Mouse (Mus musculus): ENCODE data around the gene Cdk1. TPM values are rescaled to one million over a fixed set of nuclear protein-coding genes. Genes with fewer than 3 reads are reported as not detected.
A peak's percentile ranks its signal among the peaks of the same experiment; 100 is the strongest.

The Cdk1 gene
- total and polyA plus RNA-seq, 3 experiments = 0.52 to 1.1 (median 1.1) TPM

DNA sequence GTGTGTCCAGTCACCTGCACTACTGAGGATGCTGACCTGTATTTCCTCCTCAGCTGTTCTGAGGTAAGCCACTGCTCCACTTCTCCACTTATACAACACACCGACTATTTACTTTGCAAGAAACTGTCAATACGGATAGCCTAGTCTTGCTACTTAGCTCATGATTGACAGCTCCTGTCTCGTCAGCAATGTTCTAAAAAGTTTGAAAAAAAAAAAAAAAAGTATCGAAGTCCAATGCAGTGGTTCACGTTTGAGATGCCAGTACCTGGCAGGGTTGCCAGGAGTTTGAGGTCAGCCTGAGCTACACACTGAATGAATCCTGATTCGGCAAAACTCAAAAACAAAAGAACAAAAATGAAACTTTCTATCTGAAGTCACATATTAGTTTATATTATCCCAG, 21.5 kb downstream of the Cdk1 start:
- 90% methylated on average over 6 of the region's 6 CpGs for WGBS
- no peaks in the 10 kb centered on the region for H3K27me3 ChIP-seq (ENCODE audit: control insufficient read depth, insufficient read depth, low read length)
- H3K27ac ChIP-seq = no peak overlapping the region
- no peaks in the 10 kb centered on the region for H3K4me1 ChIP-seq (ENCODE audit: control insufficient read depth, insufficient read depth, low read length)
- intact Hi-C loops (cut with DNase I) = no loop called here
- DNase-seq = no peak
- H3K9ac ChIP-seq (ENCODE audit: low read depth, low read length) = no peak overlapping the region
- H3K4me3 ChIP-seq = no peak overlapping the region
- H3K36me3 ChIP-seq (ENCODE audit: control insufficient read depth, insufficient read depth, low read length) = no peaks in the 10 kb centered on the region
- H3K79me2 ChIP-seq (replicated peaks; ENCODE audit: control insufficient read depth, insufficient read depth, low read length) = no peaks in the 10 kb centered on the region
- TF ChIP-seq CTCF (IDR thresholded peaks at IDR 0.05) = no peak
- TF ChIP-seq POLR2A (IDR thresholded peaks at IDR 0.05; ENCODE audit: insufficient read depth, low read depth, low read length) = no peak
- no peak for TF ChIP-seq EP300 (IDR thresholded peaks at IDR 0.05; ENCODE audit: insufficient read depth, low read depth, low read length)

DNA sequence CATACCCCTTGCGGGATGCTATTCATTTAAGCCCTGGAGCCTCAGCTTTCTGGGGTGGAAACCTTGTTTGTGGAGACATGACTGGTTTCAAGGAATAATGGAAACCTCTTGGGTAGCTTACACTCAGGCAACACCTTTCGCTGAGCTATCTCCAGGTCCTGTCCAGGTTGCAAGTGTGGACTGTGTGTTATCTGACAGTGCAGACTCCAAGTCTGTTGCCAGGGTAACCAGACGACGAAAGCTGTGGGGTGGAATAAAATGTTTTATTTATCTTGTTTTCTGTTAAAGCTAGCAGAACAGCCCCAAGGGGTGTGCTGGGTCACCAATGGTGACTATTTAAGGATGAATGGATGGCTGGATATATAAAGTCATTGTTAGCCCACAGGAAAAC, 24.1 kb downstream of the Cdk1 start:
- intact Hi-C loops (cut with DNase I) = loop anchor here (10.0 kb wide), 1 partner anchor 864 kb away; no protein-coding TSS in a partner anchor
- Histone ChIP-seq H3K27ac (no peak overlapping the region), H3K79me2 (replicated peaks; ENCODE audit: control insufficient read depth, insufficient read depth, low read length) (no peaks in the 10 kb centered on the region), H3K36me3 (ENCODE audit: control insufficient read depth, insufficient read depth, low read length) (no peaks in the 10 kb centered on the region), H3K4me3 (no peak overlapping the region), H3K4me1 (ENCODE audit: control insufficient read depth, insufficient read depth, low read length) (no peaks in the 10 kb centered on the region), H3K27me3 (ENCODE audit: control insufficient read depth, insufficient read depth, low read length) (no peaks in the 10 kb centered on the region), H3K9ac (ENCODE audit: low read depth, low read length) (no peak overlapping the region)
- TF ChIP-seq CTCF (IDR thresholded peaks at IDR 0.05) = no peak
- no peak for TF ChIP-seq POLR2A (IDR thresholded peaks at IDR 0.05; ENCODE audit: insufficient read depth, low read depth, low read length)
- no peak for TF ChIP-seq EP300 (IDR thresholded peaks at IDR 0.05; ENCODE audit: insufficient read depth, low read depth, low read length)
- DNase-seq = no peak
- WGBS = 78% methylated on average over 4 of the region's 4 CpGs

- H3K27me3 ChIP-seq (ENCODE audit: control insufficient read depth, insufficient read depth, low read length) = no peaks in the 10 kb centered on the region
- H3K79me2 ChIP-seq (replicated peaks; ENCODE audit: control insufficient read depth, insufficient read depth, low read length) = no peaks in the 10 kb centered on the region
- no peak overlapping the region for H3K9ac ChIP-seq (ENCODE audit: low read depth, low read length)
- no peaks in the 10 kb centered on the region for H3K36me3 ChIP-seq (ENCODE audit: control insufficient read depth, insufficient read depth, low read length)
- 90% methylated on average over 12 of the region's 12 CpGs for WGBS
- no peaks in the 10 kb centered on the region for H3K4me1 ChIP-seq (ENCODE audit: control insufficient read depth, insufficient read depth, low read length)
- TF ChIP-seq CTCF (IDR thresholded peaks at IDR 0.05) (no peak), EP300 (IDR thresholded peaks at IDR 0.05; ENCODE audit: insufficient read depth, low read depth, low read length) (no peak), POLR2A (IDR thresholded peaks at IDR 0.05; ENCODE audit: insufficient read depth, low read depth, low read length) (no peak)
- no peak for DNase-seq
- H3K4me3 ChIP-seq = no peak overlapping the region
- intact Hi-C loops (cut with DNase I) = loop anchor here (10.0 kb wide), 1 partner anchor 863 kb away; no protein-coding TSS in a partner anchor
- no peak overlapping the region for H3K27ac ChIP-seq
These were observed 24.6 kb downstream of the Cdk1 start for GRCm38 (mm10) chr10:69328029-69328655.

DNA sequence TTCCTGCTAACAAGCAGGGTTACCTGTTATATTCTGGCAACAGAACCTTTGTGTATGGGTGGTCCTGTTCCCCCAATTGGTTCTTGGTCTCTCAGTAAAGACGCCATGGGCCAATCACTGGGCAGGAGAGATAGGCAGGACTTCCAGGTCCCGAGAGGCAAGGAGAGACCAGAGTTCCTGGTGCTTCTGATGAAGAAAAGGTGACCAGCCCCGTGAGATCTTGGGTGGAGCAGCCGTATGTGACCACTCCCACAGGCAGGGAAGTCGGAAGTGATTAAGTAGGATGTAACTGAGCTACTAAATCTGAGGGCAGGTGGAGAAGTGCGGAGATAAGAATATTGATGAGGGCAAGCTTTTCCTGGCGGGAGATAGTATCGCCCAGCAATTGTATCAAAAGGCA, 25.4 kb downstream of the Cdk1 start:
- Histone ChIP-seq H3K4me1 (ENCODE audit: control insufficient read depth, insufficient read depth, low read length) (no peaks in the 10 kb centered on the region), H3K36me3 (ENCODE audit: control insufficient read depth, insufficient read depth, low read length) (no peaks in the 10 kb centered on the region), H3K27ac (no peak overlapping the region), H3K4me3 (no peak overlapping the region), H3K27me3 (ENCODE audit: control insufficient read depth, insufficient read depth, low read length) (no peaks in the 10 kb centered on the region), H3K79me2 (replicated peaks; ENCODE audit: control insufficient read depth, insufficient read depth, low read length) (no peaks in the 10 kb centered on the region), H3K9ac (ENCODE audit: low read depth, low read length) (no peak overlapping the region)
- DNase-seq = no peak
- WGBS = 64% methylated on average over 8 of the region's 8 CpGs
- intact Hi-C loops (cut with DNase I) = loop anchor here (10.0 kb wide), 1 partner anchor 863 kb away; no protein-coding TSS in a partner anchor
- TF ChIP-seq EP300 (IDR thresholded peaks at IDR 0.05; ENCODE audit: insufficient read depth, low read depth, low read length) = no peak
- no peak for TF ChIP-seq POLR2A (IDR thresholded peaks at IDR 0.05; ENCODE audit: insufficient read depth, low read depth, low read length)
- TF ChIP-seq CTCF (IDR thresholded peaks at IDR 0.05) = no peak

GRCm38 (mm10) chr10:69326433-69326832, 26.3 kb downstream of the Cdk1 start:
- H3K4me1 ChIP-seq (ENCODE audit: control insufficient read depth, insufficient read depth, low read length) = no peaks in the 10 kb centered on the region
- no peak overlapping the region for H3K4me3 ChIP-seq
- H3K36me3 ChIP-seq (ENCODE audit: control insufficient read depth, insufficient read depth, low read length) = no peaks in the 10 kb centered on the region
- TF ChIP-seq POLR2A (IDR thresholded peaks at IDR 0.05; ENCODE audit: insufficient read depth, low read depth, low read length) (no peak), EP300 (IDR thresholded peaks at IDR 0.05; ENCODE audit: insufficient read depth, low read depth, low read length) (0 out of 2 replicates have a peak, but pooled peaks have one; percentile 43)
- no peak overlapping the region for H3K9ac ChIP-seq (ENCODE audit: low read depth, low read length)
- 49% methylated on average over 3 of the region's 3 CpGs for WGBS
- no peaks in the 10 kb centered on the region for H3K79me2 ChIP-seq (replicated peaks; ENCODE audit: control insufficient read depth, insufficient read depth, low read length)
- H3K27me3 ChIP-seq (ENCODE audit: control insufficient read depth, insufficient read depth, low read length) = no peaks in the 10 kb centered on the region
- intact Hi-C loops (cut with DNase I) = loop anchor here (10.0 kb wide), 1 partner anchor 862 kb away; no protein-coding TSS in a partner anchor
- DNase-seq = peak; percentile 36 to 57
- no peak overlapping the region for H3K27ac ChIP-seq

DNA sequence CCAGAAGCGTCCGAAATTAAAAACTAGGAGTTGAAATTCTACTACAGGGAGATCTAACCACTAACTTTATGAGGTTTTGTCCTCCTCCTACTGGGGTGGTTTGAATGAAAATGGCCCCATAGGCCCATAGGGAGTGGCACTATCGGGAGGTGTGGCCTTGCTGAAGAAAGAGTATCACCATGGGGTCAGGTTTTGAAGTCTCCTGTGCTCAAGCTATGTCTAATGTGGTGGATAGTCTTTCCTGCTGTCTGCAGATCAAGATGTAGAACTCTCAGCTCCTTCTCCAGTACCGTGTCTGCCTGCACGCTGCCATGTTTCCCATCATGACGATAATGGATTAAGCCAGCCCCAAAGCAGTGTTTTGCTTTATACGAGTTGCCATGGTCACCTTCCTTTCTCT, 27.9 kb downstream of the Cdk1 start:
- no peak for DNase-seq
- H3K36me3 ChIP-seq (ENCODE audit: control insufficient read depth, insufficient read depth, low read length) = no peaks in the 10 kb centered on the region
- WGBS = 91% methylated on average over 7 of the region's 7 CpGs
- H3K4me1 ChIP-seq (ENCODE audit: control insufficient read depth, insufficient read depth, low read length) = no peaks in the 10 kb centered on the region
- intact Hi-C loops (cut with DNase I) = loop anchor here (10.0 kb wide), 1 partner anchor 860 kb away; no protein-coding TSS in a partner anchor
- no peaks in the 10 kb centered on the region for H3K27me3 ChIP-seq (ENCODE audit: control insufficient read depth, insufficient read depth, low read length)
- no peak for TF ChIP-seq CTCF (IDR thresholded peaks at IDR 0.05)
- no peak for TF ChIP-seq POLR2A (IDR thresholded peaks at IDR 0.05; ENCODE audit: insufficient read depth, low read depth, low read length)
- TF ChIP-seq EP300 (IDR thresholded peaks at IDR 0.05; ENCODE audit: insufficient read depth, low read depth, low read length) = no peak
- no peak overlapping the region for H3K4me3 ChIP-seq
- no peak overlapping the region for H3K9ac ChIP-seq (ENCODE audit: low read depth, low read length)
- no peaks in the 10 kb centered on the region for H3K79me2 ChIP-seq (replicated peaks; ENCODE audit: control insufficient read depth, insufficient read depth, low read length)
- H3K27ac ChIP-seq = no peak overlapping the region
